Mouse (Mus musculus) kidney, postnatal 4 days (tissue): Measurements from ENCODE around the gene Sf3b3.
"Not testable (repeated sequence)": the region's sequence is repeated elsewhere in the genome, so short reads cannot be mapped to it uniquely, and the experiment has no call there.

Source experiments
- DNase-seq, 2 experiments: peaks; one replicate each; pipeline ENCODE4 v3.0.0; 2021; ENCODE audit warnings: mixed read lengths in 2 of 2

Sf3b3 gene

GRCm38 (mm10) chr8:110846405-110847170, at the start of gene Sf3b3, which contains the start of gene Cog4:
Gene Sf3b3, minus strand, starts transcription at chr8:110846787.
Gene Cog4, plus strand, starts transcription at chr8:110846600.
- DNase-seq = peak; percentile 86 to 92

DNA sequence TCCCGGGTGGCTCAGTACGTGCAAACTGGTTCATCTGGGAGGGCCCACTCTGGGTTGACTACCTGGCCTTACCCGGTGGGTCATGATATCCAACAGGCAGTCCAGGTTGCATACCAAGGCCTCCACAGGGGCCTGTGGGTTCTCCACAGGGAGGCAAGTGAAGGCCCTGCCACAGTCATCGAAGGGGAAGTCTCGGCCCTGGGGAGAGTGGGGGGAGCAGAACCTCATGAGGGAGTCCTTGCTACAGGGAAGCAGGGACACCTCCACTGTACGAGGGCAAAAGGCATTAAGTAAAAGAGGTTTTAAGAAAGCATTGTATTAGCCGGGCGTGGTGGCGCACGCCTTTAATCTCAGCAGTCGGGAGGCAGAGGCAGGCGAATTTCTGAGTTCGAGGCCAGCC, 49.2 kb upstream of the Sf3b3 start:
- no peak for DNase-seq

DNA sequence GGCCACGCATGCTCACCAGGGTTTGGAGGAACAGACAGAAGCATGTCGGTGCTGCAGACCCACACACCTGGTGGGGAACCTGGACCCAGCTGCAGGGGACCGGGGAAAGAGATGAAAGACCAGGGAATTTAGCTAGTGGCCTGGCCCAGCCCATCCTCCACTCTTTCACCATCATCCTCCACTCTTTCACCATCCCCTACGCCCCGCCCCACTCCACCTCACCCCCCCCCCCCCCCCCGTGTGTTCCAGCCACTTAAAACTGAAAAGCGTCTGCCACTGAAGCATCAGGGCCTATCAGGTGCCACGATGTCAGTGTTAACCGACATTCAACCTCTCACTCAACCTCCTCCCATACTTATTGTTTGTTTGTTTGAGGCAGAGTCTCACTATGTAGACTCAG, 48.7 kb upstream of the Sf3b3 start:
- DNase-seq = no peak

DNA sequence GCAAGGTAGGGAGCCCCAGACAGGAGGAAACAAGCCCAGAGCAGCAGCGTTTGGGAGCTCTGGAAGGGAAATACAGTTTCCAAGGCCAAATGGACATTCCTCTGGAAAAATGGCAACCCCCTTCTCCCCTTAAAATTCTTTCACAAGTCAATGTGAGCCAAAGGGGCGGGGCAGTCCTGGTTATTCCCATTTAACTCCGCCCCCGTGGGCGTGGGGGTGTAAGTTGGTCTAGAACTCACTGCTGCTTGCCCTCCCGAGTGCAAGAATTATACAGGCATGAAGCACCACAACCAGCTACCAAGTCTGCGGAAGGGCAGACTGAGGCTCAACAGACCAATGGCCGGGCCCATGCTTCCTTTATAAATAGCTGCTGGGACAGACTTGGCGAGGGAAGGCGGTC, 48.3 kb upstream of the Sf3b3 start:
- DNase-seq = peak in 1 of 2 experiments; percentile 29

- no peak for DNase-seq
Measured at GRCm38 (mm10) chr8:110892913-110893312, 46.3 kb upstream of the Sf3b3 start.

DNA sequence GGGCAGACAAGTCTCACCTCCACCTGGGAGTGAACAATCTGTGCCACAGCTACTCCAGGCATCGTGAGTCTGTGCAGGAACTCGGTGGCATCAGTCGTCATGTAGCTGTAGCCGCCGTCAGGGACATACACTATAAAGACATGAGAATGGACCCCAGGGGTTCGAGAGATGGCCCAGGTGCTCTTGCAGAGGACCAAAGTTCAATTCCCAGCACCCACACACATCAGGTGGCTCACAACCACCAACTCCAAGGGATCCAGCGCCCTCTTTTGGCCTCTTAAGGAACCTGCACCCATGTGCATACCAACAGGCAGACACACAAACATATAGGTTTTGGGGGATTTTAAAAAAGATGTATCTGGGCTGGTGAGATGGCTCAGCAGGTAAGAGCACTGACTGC, 45.5 kb upstream of the Sf3b3 start:
- DNase-seq = no peak

DNA sequence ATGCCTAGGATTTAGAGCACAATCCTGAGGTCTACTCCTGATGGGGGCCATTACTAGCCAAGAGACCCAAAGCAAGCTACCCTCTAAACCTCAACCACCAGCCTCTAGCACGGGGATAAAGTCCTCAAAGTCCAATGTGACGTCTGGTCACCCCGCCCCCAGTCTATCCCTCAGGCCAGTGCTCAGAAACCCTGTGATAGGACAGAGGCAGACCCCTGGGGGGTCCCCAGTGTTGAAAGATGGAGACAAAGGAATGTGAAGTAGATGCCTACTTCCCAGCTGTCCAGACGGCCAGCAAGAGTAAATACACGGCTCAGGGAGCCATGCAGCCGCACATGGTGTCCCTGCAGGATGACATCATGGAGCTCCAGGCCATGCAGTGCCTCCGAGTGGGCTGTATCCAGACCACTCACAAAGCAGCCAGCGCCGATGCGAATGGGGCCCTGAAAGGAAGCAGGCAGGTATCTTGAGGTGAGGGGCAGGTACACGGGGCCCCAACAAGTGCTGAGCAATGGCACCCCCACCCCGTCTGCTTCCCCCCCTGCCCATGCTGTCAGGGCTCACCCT, 43.4 kb upstream of the Sf3b3 start:
- no peak for DNase-seq

GRCm38 (mm10) chr8:110888860-110889259, 42.3 kb upstream of the Sf3b3 start:
- DNase-seq = no peak

DNA sequence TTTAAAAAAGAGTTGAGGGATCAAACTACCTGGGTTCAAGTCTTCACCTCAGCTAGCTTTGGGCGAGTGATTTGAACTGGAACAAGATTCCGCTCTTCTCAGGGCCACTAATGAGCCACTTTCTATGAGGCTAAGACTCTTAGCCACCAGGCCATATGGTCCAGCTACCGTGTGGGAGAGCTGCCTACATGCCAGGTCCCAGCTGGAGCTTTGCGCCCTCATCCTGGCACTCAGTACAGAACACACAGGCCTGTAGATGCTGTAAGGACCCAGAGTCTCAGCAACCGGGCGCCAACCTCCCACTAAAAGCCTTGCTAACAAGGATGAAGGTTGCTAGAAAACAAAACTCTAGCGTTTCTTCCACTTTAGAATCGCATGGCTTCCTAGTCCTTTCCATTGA, 41.9 kb upstream of the Sf3b3 start:
- no peak for DNase-seq

- DNase-seq = no peak
Measured at GRCm38 (mm10) chr8:110887551-110887950, 41.0 kb upstream of the Sf3b3 start.

DNA sequence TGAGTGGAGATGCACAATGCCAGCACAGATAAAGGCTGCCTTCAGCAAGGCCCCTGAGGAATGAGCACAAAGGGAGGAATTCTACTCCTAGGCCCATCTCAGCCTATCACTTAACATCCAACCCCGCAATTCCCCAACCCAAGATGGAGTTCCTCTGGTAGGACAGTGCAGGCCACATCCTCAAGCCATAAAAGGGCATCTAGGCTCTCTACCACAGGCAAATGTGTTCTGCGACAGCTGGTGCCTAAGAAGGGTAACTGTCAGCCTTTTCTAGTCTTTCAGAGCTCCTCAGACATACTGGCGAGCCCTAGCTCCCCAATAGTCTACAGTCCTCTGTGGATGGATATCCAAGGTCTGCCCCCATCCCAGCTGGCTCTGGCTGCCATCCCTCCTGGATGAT, 40.0 kb upstream of the Sf3b3 start:
- no peak for DNase-seq

GRCm38 (mm10) chr8:110883824-110884223, 37.2 kb upstream of the Sf3b3 start:
- peak in 1 of 2 experiments; percentile 30 for DNase-seq

DNA sequence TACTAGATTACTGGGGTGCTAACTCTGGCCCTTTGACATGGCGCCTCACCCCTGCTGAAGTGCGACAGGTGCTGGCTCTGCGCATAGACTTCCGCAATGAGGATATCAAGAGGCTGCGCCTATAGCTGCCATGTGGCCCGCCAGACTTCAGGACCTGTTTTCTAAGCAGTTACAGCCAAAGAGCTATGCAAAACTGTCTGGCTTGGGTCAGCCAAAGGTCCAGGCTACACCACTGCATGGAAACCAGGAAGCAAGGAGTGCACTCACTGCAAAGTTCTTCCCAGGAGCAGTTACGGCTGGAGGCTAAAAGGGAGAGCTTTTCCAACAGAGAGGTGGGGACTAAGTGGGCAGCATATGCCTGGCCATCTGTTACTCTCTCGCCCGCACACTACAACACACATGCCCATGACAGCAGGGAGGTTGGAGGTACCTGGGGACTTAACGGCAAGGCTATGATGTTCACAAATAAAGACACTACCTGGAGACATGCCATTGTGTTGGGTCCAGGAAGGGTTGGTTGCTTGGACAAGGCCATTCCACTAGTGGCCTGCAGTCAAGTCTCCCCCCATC, 35.2 kb upstream of the Sf3b3 start:
- no peak for DNase-seq

- DNase-seq = no peak
Measured at GRCm38 (mm10) chr8:110877862-110878261, 31.3 kb upstream of the Sf3b3 start.

GRCm38 (mm10) chr8:110870501-110870900, 23.9 kb upstream of the Sf3b3 start:
- DNase-seq = no peak

DNA sequence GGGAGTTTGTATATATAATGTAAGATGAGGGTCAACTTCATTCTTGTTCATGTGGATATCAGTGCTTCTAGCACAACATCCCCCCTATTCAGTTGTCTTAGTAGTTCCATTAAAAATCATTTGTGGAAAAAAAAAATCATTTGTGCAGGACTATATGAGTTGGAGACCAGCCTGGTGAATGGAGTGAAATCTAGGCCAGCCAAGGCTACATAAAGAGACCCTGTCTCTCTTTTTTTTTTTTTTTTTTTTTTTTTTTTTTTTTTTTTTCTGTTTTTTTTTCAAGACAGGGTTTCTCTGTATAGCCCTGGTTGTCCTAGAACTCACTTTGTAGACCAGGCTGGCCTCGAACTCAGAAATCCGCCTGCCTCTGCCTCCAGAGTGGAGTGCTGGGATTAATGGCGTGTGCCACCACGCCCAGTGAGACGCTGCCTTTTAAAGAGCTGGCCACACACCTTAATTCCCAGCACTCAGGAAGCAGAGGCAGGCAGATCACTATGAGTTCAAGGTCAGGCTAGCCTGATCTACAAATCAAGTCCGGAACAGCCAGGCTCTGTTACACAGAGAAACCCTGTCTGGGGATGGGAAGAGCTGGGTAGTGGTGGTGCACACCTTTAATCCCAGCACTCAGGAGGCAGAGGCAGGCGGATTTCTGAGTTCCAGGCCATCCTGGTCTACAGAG, 14.9 kb upstream of the Sf3b3 start:
- not testable (repeated sequence) for DNase-seq

DNA sequence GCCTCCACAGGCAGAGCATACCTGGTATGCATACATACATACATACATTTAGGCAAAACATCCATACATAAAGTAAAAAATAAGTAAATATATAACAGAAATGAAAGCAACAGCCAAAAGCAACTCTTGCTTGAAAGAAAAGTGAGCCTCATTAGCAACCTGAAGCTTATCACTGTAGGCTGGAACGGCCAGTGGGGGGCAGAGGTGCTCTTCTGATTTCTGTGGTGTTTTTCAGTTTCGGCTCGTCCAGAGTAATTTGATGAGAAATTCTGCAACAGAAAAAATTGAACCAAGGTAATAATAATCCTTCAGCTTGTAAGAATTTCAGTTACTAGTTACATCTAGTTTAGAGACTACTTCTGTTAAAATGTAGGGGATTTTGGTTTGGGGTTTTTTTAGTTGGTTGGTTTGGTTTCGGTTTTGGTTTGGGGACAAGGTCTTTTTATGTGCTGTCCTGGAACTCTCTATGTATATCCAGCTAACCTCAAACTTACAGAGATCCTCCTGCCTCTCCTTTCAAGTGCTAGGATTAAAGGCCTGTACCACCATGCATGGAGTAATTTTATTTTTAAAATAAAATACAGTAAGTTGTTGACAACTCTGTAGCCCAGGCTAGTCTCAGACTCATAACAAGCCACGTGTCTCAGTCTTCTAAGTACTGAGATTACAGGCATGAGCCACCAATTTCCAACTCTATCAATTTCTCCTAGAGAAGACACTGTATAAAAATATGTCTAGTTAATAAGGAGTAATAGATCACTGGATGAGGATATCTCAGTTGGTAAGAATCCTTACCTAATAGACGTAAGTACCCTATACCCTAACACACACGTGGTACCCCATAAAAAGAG, 13.3 kb upstream of the Sf3b3 start:
- peak in 1 of 2 experiments; percentile 18 for DNase-seq

GRCm38 (mm10) chr8:110856760-110857461, 10.3 kb upstream of the Sf3b3 start:
- no peak for DNase-seq

- not testable (repeated sequence) for DNase-seq
Measured at GRCm38 (mm10) chr8:110856073-110856472, 9.5 kb upstream of the Sf3b3 start.

- DNase-seq = no peak
Measured at GRCm38 (mm10) chr8:110851186-110851585, 4.6 kb upstream of the Sf3b3 start.

DNA sequence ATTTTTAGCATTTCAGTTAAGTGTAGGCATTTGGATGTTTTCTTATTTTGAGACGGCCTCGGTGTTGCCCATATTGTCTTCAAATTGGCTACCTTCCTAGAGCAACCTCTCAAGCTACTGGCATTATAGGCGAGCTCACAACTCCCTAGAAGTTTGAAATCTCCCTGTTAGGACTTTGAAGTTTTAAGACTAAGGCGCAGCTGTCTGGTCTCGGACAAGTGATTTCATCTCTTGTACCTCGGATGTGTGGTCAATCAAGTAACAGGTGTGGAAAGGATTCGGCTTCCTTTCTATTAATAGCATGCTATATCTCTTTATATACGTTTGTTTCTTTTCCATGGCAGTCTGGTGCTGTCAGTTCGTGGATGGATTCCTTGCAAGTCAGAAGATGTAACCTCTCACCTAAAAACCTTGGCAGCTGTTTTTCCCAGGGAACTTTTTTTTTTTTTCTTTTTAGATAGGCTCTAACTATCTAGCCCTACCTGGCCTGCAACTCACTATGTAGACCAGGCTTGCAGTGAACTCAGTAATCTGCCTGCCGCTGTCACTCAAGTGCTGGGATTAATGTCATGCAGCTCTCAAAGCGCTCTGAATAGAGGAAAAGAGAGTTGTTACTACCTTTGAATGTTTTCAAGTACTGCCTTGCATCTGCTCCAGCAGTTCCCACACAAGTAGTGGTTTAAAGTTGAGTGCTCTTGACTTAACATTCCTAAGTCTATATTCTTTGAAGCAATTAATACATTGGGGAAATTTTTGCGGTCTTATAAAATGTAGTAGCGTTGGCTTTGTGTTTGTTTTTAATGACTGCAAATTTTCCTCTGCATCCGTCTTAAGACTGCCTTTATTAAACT, 1.3 kb upstream of the Sf3b3 start:
- DNase-seq = no peak
